ENCODE assay signal across 8 mouse cellular contexts in the genomic region with DNA sequence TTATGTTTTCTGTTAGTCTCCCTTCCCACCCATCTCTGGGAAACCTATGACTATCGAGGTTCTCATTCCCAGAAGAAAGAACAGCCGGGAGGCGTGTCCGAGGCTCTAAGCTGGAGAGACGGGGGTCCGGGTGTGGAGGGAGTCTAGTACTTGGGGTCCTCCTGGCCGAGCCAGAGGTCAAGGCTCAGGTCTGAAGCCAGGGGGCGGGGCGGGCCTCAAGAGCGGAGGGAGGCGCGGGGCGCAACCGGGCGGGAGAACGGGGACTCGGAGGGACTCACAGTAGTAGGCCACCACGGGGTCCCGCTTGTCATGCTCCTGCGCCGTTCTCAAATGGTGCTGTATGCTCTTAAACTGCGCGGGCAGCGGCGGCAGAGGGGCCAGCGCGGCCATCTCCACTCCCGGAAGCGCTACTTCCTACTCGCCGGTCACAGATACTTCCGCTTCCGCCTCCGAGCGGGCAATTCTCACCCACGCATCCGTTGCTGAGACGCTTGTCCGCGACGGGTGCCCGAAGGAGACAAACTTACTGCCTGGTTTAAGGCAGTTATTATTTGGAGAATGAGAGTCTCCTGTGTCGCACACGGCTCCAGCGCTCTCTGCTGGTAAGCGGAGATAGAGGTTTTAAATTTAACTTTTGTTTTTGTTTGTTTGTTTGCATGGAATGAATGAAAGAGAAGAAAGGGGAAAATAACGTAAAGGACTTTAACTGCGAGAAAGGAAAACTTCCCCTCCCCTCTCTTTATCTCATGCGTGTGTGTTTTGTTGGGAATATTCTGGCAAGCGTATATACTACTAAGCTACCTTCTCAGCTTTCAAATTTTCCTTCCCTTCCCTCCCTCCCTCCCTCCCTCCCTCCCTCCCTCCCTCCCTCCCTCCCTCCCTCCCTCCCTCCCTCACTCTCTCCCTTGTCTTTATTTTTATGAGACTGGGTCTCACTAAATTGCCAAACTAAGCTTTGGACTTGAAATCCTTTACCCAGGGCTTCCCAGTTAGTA. TPM values are rescaled to one million over a fixed set of nuclear protein-coding genes. Genes with fewer than 3 reads are reported as not detected.
DNase-seq lines count a peak whose midpoint lies in the region; ATAC-seq and TF ChIP-seq lines count a peak whose summit lies in the region.

A gene (minus strand): TSS at position 489 of the 995 bp plus-strand sequence.
A gene (plus strand): TSS at position 520 of the 995 bp plus-strand sequence.

- H3K27ac ChIP-seq in forebrain, embryonic 12.5 days: peak within 1 kb of the TSS; percentile 83
- peak within 1 kb of the TSS; percentile 58 for H3K27ac ChIP-seq in heart, postnatal 0 days (ENCODE audit: low read depth)
- peak within 1 kb of the TSS; percentile 45 for H3K27ac ChIP-seq in liver, embryonic 16.5 days (ENCODE audit: low read length)
- peak within 1 kb of the TSS; percentile 87 for H3K27ac ChIP-seq in neural tube, embryonic 13.5 days (replicated peaks)
- peak within 1 kb of the TSS; percentile 93 for H3K27ac ChIP-seq in testis, adult 2 months (ENCODE audit: control insufficient read depth, insufficient read depth, low read depth, low read length)

- H3K4me2 ChIP-seq in forebrain, embryonic 12.5 days: peak within 1 kb of the TSS; percentile 58
- H3K4me2 ChIP-seq in heart, postnatal 0 days (ENCODE audit: low read depth, low read length): peak within 1 kb of the TSS; percentile 63
- H3K4me2 ChIP-seq in liver, embryonic 16.5 days (ENCODE audit: low read depth, low read length): peak within 1 kb of the TSS; percentile 61
- H3K4me2 ChIP-seq in neural tube, embryonic 13.5 days: peak within 1 kb of the TSS; percentile 69

- no peaks in the 10 kb centered on the region for H3K36me3 ChIP-seq in E14TG2a.4 (ENCODE audit: insufficient read depth, low read length)
- H3K36me3 ChIP-seq in forebrain, embryonic 12.5 days (replicated peaks): no peaks in the 10 kb centered on the region
- no peaks in the 10 kb centered on the region for H3K36me3 ChIP-seq in heart, postnatal 0 days (replicated peaks; ENCODE audit: control insufficient read depth, insufficient read depth, low read length)
- H3K36me3 ChIP-seq in liver, embryonic 16.5 days (ENCODE audit: control insufficient read depth, insufficient read depth): no peaks in the 10 kb centered on the region
- H3K36me3 ChIP-seq in neural tube, embryonic 13.5 days: no peaks in the 10 kb centered on the region
- no peaks in the 10 kb centered on the region for H3K36me3 ChIP-seq in testis, adult 2 months (ENCODE audit: control insufficient read depth, insufficient read depth, low read length)

- H3K4me1 ChIP-seq in E14TG2a.4 (replicated peaks; ENCODE audit: low read depth, low read length): peaks cover 25% of the 10 kb centered on the region
- peaks cover 22% of the 10 kb centered on the region for H3K4me1 ChIP-seq in forebrain, embryonic 12.5 days
- H3K4me1 ChIP-seq in heart, postnatal 0 days (ENCODE audit: control insufficient read depth, insufficient read depth): peaks cover 9% of the 10 kb centered on the region
- peaks cover 9% of the 10 kb centered on the region for H3K4me1 ChIP-seq in liver, embryonic 16.5 days (ENCODE audit: control insufficient read depth, low read depth, low read length)
- H3K4me1 ChIP-seq in neural tube, embryonic 13.5 days (replicated peaks): peaks cover 20% of the 10 kb centered on the region
- H3K4me1 ChIP-seq in testis, adult 2 months (ENCODE audit: control insufficient read depth, insufficient read depth, low read length): no peaks in the 10 kb centered on the region

- peak; percentile 93 for DNase-seq in c-Kit-positive CD71-positive TER-119-positive erythroid progenitor cells, embryonic 14.5 days (ENCODE audit: low spot score)
- peak; percentile 97 for DNase-seq in heart, postnatal 0 days (ENCODE audit: low spot score)
- peak; percentile 99 for DNase-seq in kidney, postnatal 4 days

- H3K27me3 ChIP-seq in E14TG2a.4 (ENCODE audit: insufficient read depth, low read length): no peaks in the 10 kb centered on the region
- H3K27me3 ChIP-seq in forebrain, embryonic 12.5 days: no peaks in the 10 kb centered on the region
- H3K27me3 ChIP-seq in heart, postnatal 0 days (ENCODE audit: control insufficient read depth, insufficient read depth, low read length): no peaks in the 10 kb centered on the region
- H3K27me3 ChIP-seq in liver, embryonic 16.5 days (ENCODE audit: control insufficient read depth, insufficient read depth, low read depth, low read length): no peaks in the 10 kb centered on the region
- no peaks in the 10 kb centered on the region for H3K27me3 ChIP-seq in neural tube, embryonic 13.5 days
- no peaks in the 10 kb centered on the region for H3K27me3 ChIP-seq in testis, adult 2 months (ENCODE audit: control insufficient read depth, insufficient read depth, low read length)

- TF ChIP-seq POLR2A in testis, adult 2 months (IDR thresholded peaks at IDR 0.05; ENCODE audit: control insufficient read depth, low read depth, low read length): peak; percentile 82

- ATAC-seq in forebrain, embryonic 12.5 days (ENCODE audit: low FRiP score): peak; percentile 96
- peak; percentile 98 for ATAC-seq in heart, postnatal 0 days (ENCODE audit: insufficient read depth, low read depth)
- peak; percentile 98 for ATAC-seq in liver, embryonic 16.5 days (ENCODE audit: low read depth)
- ATAC-seq in neural tube, embryonic 13.5 days (ENCODE audit: low read depth): peak; percentile 96

- H3K9ac ChIP-seq in forebrain, embryonic 12.5 days: peak within 1 kb of the TSS; percentile 82
- peak within 1 kb of the TSS; percentile 72 for H3K9ac ChIP-seq in heart, postnatal 0 days (replicated peaks; ENCODE audit: low read depth, low read length)
- H3K9ac ChIP-seq in liver, embryonic 16.5 days (ENCODE audit: low read depth, low read length): peak within 1 kb of the TSS; percentile 76
- peak within 1 kb of the TSS; percentile 86 for H3K9ac ChIP-seq in neural tube, embryonic 13.5 days

- H3K9me3 ChIP-seq in E14TG2a.4 (ENCODE audit: low read length): no peaks in the 10 kb centered on the region
- H3K9me3 ChIP-seq in forebrain, embryonic 12.5 days: no peaks in the 10 kb centered on the region
- no peaks in the 10 kb centered on the region for H3K9me3 ChIP-seq in heart, postnatal 0 days (replicated peaks; ENCODE audit: control insufficient read depth, low read length)
- no peaks in the 10 kb centered on the region for H3K9me3 ChIP-seq in liver, embryonic 16.5 days (replicated peaks; ENCODE audit: control insufficient read depth, low read length)
- 0 out of 2 replicates have a peak, but pooled peaks cover 4% of the 10 kb centered on the region for H3K9me3 ChIP-seq in neural tube, embryonic 13.5 days

- under 1% methylated on average over 50 of the region's 50 CpGs for WGBS in forebrain, embryonic 12.5 days
- WGBS in heart, postnatal 0 days: under 1% methylated on average over 50 of the region's 50 CpGs
- under 1% methylated on average over 46 of the region's 50 CpGs for WGBS in liver, embryonic 16.5 days (ENCODE audit: insufficient replicate concordance)
- WGBS in neural tube, embryonic 13.5 days: under 1% methylated on average over 50 of the region's 50 CpGs

- TF ChIP-seq CTCF in E14TG2a.4 (conservative IDR thresholded peaks at IDR 0.05; ENCODE audit: low read length): peak; percentile 39
- peak; percentile 89 for TF ChIP-seq CTCF in heart, postnatal 0 days (IDR thresholded peaks at IDR 0.05; ENCODE audit: low read depth)
- peak; percentile 59; the same call in 1 of the 2 replicates for TF ChIP-seq CTCF in testis, adult 2 months (IDR thresholded peaks at IDR 0.05; ENCODE audit: control insufficient read depth, insufficient read depth, insufficient replicate concordance, low read depth, low read length)

- TF ChIP-seq EP300 in heart, postnatal 0 days (IDR thresholded peaks at IDR 0.05; ENCODE audit: low read depth): peak; percentile 74

- H3K4me3 ChIP-seq in E14TG2a.4 (replicated peaks; ENCODE audit: low read length): peak within 1 kb of the TSS; percentile 93
- peak within 1 kb of the TSS; percentile 88 for H3K4me3 ChIP-seq in forebrain, embryonic 12.5 days (replicated peaks)
- peak within 1 kb of the TSS; percentile 76 for H3K4me3 ChIP-seq in heart, postnatal 0 days (ENCODE audit: low read depth, low read length)
- peak within 1 kb of the TSS; percentile 80 for H3K4me3 ChIP-seq in liver, embryonic 16.5 days (ENCODE audit: low read depth, low read length)
- peak within 1 kb of the TSS; percentile 85 for H3K4me3 ChIP-seq in neural tube, embryonic 13.5 days
- H3K4me3 ChIP-seq in testis, adult 2 months (ENCODE audit: control insufficient read depth, low read depth, low read length): peak within 1 kb of the TSS; percentile 99

RNA-seq across cellular contexts. Expression of the first gene that starts in this region (rescaled TPM):
- polyA plus RNA-seq in forebrain, embryonic 12.5 days (2016; fragmentation: Nextera tagmentation; extraction: Ambion mirVana): 154 and 159 TPM in 2 replicates
- total RNA-seq in heart, postnatal 0 days (2014; rRNA removed; ENCODE audit: low replicate concordance): 25.0 and 56.8 TPM in 2 replicates
- polyA plus RNA-seq in heart, postnatal 0 days (2015; fragmentation: Nextera tagmentation; extraction: Ambion mirVana): 66.0 and 66.9 TPM in 2 replicates
- 33.6 and 38.1 TPM in 2 replicates for polyA plus RNA-seq in liver, embryonic 16.5 days (2015; fragmentation: Nextera tagmentation; extraction: Ambion mirVana)
- polyA plus RNA-seq in neural tube, embryonic 13.5 days (2015; fragmentation: Nextera tagmentation; extraction: Ambion mirVana): 203 and 206 TPM in 2 replicates
- polyA plus RNA-seq in testis, adult 2 months (2012; rRNA removed): 18.9 and 19.3 TPM in 2 replicates

RNA-seq across cellular contexts. Expression of the second gene that starts in this region (rescaled TPM):
- 0.28 and 0.43 TPM in 2 replicates for polyA plus RNA-seq in forebrain, embryonic 12.5 days (2016; fragmentation: Nextera tagmentation; extraction: Ambion mirVana)
- not detected in 2 replicates for total RNA-seq in heart, postnatal 0 days (2014; rRNA removed; ENCODE audit: low replicate concordance)
- 0.23 TPM in 1 of 2 replicates, not detected in the other for polyA plus RNA-seq in heart, postnatal 0 days (2015; fragmentation: Nextera tagmentation; extraction: Ambion mirVana)
- polyA plus RNA-seq in liver, embryonic 16.5 days (2015; fragmentation: Nextera tagmentation; extraction: Ambion mirVana): 0.06 TPM in 1 of 2 replicates, not detected in the other
- polyA plus RNA-seq in neural tube, embryonic 13.5 days (2015; fragmentation: Nextera tagmentation; extraction: Ambion mirVana): 0.55 and 0.71 TPM in 2 replicates
- 14.2 and 20.2 TPM in 2 replicates for polyA plus RNA-seq in testis, adult 2 months (2012; rRNA removed)

Comparison
In these comparisons a context has a peak if more than half of its experiments do, and no peak if none do; other contexts are left out.
1. Peak in every context shown above with its lines: DNase-seq, ATAC-seq, H3K4me3 ChIP-seq and H3K27ac ChIP-seq.
2. CTCF ChIP-seq: peak in every context shown above with its lines; median percentile 89 in heart, postnatal 0 days; 59 in testis, adult 2 months; 39 in E14TG2a.4.